Mouse (Mus musculus) activated CD4-positive, CD25-positive, alpha-beta regulatory T cell, adult 4 months (primary cell): ENCODE measurements around the gene Slit3. TPM values are rescaled to one million over a fixed set of nuclear protein-coding genes. Genes with fewer than 3 reads are reported as not detected.

Experiments
- ATAC-seq: one replicate; pipeline ENCODE4 v1.8.0; 2017
- polyA plus RNA-seq, 2 experiments: library from polyadenylated mRNA; unstranded; fragments of 100-300 nt; shearing (Covaris generic); gene quantifications; one replicate each; pipeline ENCODE4 v1.2.1; 2017

The Slit3 gene
- polyA plus RNA-seq, 2 experiments from 2014 or later: not detected

- ATAC-seq: no peak
Measured at GRCm38 (mm10) chr11:35415768-35416401, 294.9 kb downstream of the Slit3 start.

- ATAC-seq: no peak
Measured at GRCm38 (mm10) chr11:35416402-35417093, 295.5 kb downstream of the Slit3 start.

DNA sequence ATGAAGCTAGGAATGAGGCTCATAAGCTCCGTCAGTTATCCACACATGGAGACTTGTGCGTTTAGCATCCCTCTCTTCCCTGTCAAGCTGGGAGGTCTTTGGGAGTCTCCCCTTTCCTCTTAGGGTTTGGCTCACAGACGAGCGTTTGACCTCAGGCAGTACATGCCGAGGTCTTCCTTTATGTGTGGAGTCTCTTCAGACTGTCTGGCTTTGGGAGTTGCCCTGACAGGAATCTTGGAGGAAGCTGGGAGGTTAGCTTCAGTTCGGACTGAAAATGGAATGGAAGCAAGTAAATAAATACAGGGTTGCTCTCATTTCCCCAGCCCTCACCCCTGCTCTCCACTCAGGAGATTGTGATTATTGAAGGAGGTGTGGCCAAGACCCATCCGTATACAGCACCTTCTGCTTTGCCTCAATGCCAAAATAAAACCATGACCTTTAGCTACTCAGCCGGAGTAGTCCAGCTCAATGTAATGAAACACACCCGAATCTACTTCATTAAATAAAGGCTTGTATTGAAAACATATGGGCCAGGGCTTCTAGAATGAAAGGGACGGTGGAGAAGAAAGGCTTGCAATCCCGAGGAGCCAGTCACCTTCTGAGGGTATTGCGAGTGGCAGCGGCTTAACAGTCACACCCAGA is 297.0 kb downstream of the Slit3 start:
- ATAC-seq: no peak

- no peak for ATAC-seq
Measured at GRCm38 (mm10) chr11:35419013-35419412, 298.0 kb downstream of the Slit3 start.

DNA sequence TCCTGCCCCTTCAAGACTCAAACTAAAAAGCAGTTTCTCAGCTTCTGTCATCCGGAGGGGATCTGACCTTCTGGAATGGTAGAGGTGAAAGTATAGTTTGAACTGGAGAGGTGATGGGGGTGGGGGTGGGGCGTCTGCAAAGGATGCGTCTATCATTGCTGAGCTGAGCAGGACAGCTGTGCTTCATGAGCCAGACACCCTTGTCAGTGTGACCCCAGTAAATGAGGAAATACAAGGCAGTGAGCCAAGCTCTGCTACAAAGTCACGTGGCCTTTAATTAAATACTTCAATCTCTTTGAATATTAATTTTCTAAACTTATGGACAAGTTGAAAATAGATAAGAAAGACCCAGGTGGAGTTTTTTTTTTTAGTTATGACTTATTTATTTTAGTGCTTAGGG is 300.7 kb downstream of the Slit3 start:
- ATAC-seq: no peak

GRCm38 (mm10) chr11:35428036-35428435 is 307.0 kb downstream of the Slit3 start:
- no peak for ATAC-seq

- no peak for ATAC-seq
Measured at GRCm38 (mm10) chr11:35431130-35431529, 310.1 kb downstream of the Slit3 start.

GRCm38 (mm10) chr11:35437510-35437909 is 316.5 kb downstream of the Slit3 start:
- no peak for ATAC-seq

- ATAC-seq: no peak
Measured at GRCm38 (mm10) chr11:35440186-35440585, 319.2 kb downstream of the Slit3 start.

DNA sequence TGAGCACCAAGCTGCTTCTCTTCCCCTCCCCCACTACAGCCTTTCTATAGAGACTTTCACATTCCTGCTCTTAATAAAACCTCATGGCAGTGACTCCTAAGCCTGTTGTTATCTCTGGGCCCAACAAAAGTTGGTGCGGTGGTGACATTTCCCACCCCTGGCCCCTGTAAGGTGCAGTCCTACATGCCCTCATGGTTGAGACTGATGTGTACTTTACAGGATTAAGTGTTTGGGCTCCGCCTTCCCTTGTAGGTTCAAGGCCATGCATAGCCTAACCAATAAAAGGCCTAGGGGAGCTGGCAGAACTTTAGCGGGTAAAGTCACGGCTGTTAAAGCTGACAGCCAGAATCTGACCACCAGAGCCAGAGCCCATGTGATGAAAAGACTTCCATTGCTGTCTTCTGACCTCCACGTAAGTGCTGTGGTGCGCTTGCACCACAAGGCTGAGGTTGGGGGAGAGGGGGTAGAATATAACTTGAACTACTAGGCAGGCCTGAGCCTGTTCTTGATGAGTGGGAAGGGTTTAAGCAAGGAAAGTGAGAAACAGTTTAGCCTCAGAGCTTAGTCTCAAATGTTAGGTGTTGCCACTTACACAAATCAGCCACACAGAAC is 323.6 kb downstream of the Slit3 start:
- no peak for ATAC-seq

DNA sequence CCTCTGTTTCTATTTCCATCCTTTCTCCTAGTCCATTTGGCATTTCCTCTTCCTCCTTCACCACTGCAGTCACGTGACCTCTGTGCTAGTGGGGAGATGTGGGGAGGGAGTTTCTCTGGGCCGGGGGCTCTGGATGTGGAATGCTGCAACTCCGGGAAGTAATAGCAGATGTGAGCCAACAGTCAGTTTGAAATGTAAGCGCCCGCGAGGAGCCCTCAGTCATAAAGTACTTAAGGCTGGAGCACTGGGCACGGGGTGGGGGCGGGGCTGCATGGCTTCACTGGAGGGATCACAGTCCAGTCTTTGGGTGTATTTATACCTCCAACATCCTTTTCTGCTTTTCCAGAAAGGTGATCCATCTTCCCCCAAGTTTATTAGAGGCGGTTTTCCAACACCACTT is 326.9 kb downstream of the Slit3 start:
- no peak for ATAC-seq

DNA sequence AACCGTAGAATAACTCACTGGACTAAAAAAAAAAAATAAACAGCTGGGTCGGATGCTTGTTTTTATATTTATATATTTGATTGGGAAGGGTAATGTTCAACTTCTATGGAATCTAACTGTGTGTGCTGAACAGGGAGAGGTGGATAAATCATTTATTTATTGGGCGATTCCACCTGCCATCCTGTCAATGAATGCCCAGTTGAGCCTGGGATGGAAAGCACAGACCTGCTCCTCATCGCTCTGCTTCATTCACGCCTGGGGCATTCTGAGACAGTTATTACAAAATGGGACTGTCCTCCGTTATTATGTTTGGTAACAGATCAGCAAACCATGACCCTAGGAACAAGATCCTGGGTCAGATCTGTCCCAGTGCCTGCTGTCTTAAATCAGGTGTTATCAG is 328.2 kb downstream of the Slit3 start:
- no peak for ATAC-seq

DNA sequence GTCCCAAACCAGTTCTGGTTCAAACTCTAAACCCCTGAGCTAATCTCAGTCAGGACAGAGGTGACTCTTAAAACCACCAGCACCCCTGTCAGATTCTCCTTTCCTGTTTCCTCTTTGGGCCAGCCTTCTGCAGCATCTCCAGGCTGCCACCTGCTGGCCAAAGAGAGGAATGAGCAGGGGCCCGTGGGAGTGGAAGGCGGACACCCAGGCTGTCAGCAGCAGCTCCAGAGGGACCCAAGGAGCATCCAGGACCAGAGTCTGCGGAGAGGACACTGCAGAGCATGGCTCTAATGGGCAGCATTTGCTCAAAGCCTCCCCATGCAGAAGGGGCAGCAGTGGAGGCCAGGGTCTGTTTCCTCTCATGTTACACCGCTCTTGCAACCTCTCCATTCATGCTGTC is 330.6 kb downstream of the Slit3 start:
- no peak for ATAC-seq

- ATAC-seq: no peak
Measured at GRCm38 (mm10) chr11:35452413-35452812, 331.4 kb downstream of the Slit3 start.

DNA sequence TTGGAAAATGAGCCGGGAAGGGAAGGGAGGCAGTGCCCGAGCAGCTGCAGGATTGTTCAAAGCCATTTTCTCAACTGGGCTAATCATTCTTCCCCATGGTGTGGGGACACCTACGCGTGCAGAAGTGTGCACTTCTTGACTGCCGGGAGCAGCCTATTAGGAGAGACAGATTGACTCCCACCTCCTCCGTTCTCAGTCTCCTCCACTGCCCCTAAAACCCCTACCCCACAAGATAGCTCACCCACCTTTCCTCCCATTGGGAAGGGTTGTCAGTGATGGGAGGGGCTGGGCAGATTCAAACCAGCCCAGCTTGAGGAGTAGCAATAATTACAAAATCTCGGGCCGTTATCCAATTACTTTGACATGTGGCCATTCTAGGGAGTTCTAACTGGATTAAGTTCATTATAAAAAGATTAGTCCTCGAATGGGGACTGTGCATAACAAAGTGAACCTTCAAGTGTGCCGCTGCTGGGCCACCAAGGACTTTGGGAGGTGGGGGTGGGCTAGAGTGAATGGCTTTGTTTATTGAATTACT is 333.2 kb downstream of the Slit3 start:
- ATAC-seq: no peak

DNA sequence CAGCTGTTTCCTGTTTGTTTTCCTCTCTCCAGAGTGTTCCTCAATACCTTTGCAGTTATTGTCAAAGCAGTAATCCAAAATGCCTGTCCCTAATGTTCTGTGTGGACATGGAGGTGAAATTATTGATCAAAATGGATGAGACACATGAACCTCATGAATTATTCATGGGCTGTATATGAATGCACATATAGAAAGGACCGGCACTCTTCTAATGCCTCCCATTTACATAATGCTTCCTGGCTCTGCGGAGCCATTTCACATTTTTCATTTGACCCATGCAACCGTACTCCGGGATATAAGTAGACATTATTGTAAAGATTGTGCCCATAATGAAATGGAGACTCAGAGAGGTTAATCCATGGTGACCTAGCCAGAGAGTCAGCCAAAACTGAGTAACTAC is 333.8 kb downstream of the Slit3 start:
- ATAC-seq: no peak

DNA sequence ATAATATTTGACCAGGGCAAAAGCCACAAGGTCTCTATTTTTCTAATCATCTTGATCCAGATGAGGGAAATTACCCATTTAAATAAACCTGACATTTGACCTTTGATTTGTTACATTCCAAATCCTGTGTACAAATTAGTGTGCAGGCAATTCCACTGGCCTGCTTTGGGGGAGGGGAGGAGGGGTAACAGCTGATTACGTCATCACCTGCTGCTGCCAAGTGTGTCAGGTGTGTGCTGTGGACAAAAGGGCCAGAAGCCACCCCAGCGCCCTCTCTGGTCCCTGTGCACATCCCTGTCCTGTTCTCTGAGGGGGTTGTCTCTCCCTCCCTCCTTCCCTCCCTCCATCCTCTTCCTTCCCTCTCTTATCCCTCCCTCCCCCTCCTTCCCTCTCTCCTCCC is 337.0 kb downstream of the Slit3 start:
- no peak for ATAC-seq

- ATAC-seq: no peak
Measured at GRCm38 (mm10) chr11:35466701-35467100, 345.7 kb downstream of the Slit3 start.

GRCm38 (mm10) chr11:35468847-35469246 is 347.8 kb downstream of the Slit3 start:
- no peak for ATAC-seq

DNA sequence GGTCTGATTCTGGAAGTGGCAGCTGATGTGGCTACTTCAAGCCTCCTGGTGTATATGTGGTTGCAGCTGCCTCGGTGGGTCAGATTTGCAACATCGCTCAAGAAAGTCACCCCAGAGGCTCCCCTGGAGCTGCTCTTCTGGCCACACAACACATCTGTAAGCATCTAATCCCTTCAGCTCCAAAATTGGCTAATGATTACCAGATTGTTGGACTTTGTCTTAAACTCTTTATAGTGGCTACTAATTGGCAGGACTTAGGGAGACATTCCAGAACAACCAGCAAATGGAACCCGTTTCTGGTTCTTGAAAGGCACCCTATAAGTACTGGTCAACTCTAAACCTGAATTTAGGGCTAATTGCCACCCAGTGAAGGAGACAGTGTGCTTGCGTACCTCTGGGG is 348.9 kb downstream of the Slit3 start:
- no peak for ATAC-seq

GRCm38 (mm10) chr11:35470853-35471252 is 349.8 kb downstream of the Slit3 start:
- no peak for ATAC-seq

GRCm38 (mm10) chr11:35472842-35473616 is 352.0 kb downstream of the Slit3 start:
- no peak for ATAC-seq

DNA sequence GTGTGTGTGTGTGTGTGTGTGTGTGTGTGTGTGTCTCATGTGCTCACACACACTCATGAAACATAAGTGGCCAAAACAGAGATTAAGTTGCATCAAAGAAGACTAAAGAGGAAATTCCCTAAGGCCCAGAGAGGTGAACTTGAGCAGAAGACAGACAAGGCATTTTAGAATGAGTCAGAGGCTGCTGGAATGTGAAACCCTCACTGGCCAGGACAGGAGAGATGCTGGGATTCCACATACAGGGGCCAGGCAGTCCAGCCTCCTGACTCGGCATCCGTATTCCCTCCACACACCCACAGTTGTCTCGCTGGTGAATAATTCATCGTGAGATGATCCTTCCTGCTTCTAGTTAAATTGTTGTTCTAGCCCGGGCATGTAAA is 352.6 kb downstream of the Slit3 start:
- ATAC-seq: no peak
